Mouse (Mus musculus) forebrain, embryonic 15.5 days (tissue): ENCODE measurements at regions not wholly inside any gene's neighbourhood (a gene's known extent, or its start where the extent isn't known, plus 50 kb on each side); places are given as distances from the start of the nearest gene placed in this dataset.

Experiments
- ATAC-seq: fragments of 200-750 bp; cut with Nextera tagmentation; replicated peaks from 2 replicates; pipeline ENCODE4 v1.8.0; 2017; ENCODE audit warnings: mild to moderate bottlenecking, moderate TSS enrichment, moderate library complexity
- H3K27ac ChIP-seq: fragments of 300-500 bp; sonication (generic); replicated peaks from 2 replicates; pipeline ENCODE4 v1.5.1; 2015; ENCODE audit warnings: mild to moderate bottlenecking, inconsistent platforms
- H3K27me3 ChIP-seq: fragments of 300-500 bp; sonication (generic); 2 replicates; pipeline ENCODE4 v1.6.1; 2015; ENCODE audit warnings: inconsistent platforms
- H3K36me3 ChIP-seq: fragments of 300-500 bp; sonication (generic); 2 replicates; pipeline ENCODE4 v1.6.1; 2015; ENCODE audit warnings: mild to moderate bottlenecking, inconsistent platforms
- H3K4me1 ChIP-seq: fragments of 300-500 bp; sonication (generic); 2 replicates; pipeline ENCODE4 v1.6.1; 2015; ENCODE audit warnings: inconsistent platforms
- H3K4me2 ChIP-seq: fragments of 300-500 bp; sonication (generic); replicated peaks from 2 replicates; pipeline ENCODE4 v1.6.1; 2015; ENCODE audit warnings: mild to moderate bottlenecking, inconsistent platforms
- H3K4me3 ChIP-seq: fragments of 300-500 bp; sonication (generic); 2 replicates; pipeline ENCODE4 v1.5.1; 2015; ENCODE audit warnings: mild to moderate bottlenecking, inconsistent platforms
- H3K9ac ChIP-seq: fragments of 300-500 bp; sonication (generic); replicated peaks from 2 replicates; pipeline ENCODE4 v1.6.1; 2015; ENCODE audit warnings: mild to moderate bottlenecking, inconsistent platforms
- H3K9me3 ChIP-seq: fragments of 300-500 bp; sonication (generic); 2 replicates; pipeline ENCODE4 v1.6.1; 2016; ENCODE audit warnings: inconsistent platforms
- WGBS: fragments of 180-500 bp; shearing (Covaris S2); methylation state at CpG from one replicate; pipeline ENCODE4 v1.1.7; 2015; ENCODE audit warnings: mixed read lengths; 5-methylcytosine and 5-hydroxymethylcytosine counted together

DNA sequence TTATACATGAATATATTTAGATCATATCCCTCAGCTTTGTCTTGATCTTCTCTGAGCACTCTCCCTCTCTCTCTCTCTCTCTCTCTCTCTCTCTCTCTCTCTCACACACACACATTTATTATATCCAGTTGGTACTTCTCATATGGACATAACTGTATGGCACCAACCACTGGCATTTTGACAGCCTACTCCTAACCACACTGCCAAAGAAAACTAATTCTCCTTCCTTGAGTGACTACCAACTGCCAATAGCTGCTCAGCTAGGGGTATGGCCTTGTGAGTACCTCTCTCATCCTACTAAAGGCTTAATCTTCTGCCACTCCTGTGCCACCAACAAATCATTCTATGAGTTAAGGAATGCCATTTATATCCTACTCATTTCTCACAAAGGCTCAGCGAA is 127.2 kb upstream of the Ptchd4 start:
- Histone ChIP-seq H3K9ac (no peak overlapping the region), H3K9me3 (no peaks in the 10 kb centered on the region), H3K27ac (no peak overlapping the region), H3K4me1 (no peaks in the 10 kb centered on the region), H3K4me2 (no peak overlapping the region), H3K27me3 (no peaks in the 10 kb centered on the region), H3K4me3 (no peak overlapping the region), H3K36me3 (no peaks in the 10 kb centered on the region)
- ATAC-seq, result no peak
- WGBS, result 98% methylated on average over 1 of the region's 1 CpGs

DNA sequence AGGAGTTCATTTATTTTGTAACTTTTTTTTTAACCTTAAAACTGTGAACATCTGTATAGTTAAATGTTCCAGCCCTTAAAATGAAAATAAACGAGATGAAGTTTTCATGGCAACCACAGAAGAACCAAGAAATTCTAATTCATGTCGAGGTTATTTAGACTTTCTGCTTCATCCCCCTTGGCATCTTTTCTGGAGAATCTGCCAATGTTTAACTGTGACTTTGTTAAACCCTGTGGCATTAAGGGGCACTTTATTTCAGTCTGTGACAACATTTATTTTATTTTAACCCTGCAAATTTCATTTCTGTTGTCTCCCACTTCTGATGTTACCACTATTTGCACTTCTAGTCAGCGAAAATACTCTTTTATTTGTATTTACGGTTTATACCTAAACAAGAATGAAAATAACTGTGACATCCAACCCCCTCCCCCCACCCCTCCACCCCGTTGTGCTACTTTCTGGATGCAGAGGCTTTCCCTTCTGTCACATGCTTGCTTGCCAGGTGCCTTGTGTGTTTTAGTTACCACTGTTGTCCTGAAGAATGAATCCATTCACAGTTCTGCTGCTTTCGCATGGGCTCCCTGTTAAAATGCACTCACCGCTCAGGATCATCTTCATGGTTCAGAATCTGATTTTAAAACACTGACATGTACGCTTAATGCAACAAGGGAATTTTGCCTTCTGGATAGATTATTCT is 125.4 kb upstream of the Ptchd4 start:
- Histone ChIP-seq H3K27ac (no peak overlapping the region), H3K4me1 (no peaks in the 10 kb centered on the region), H3K36me3 (no peaks in the 10 kb centered on the region), H3K4me2 (no peak overlapping the region), H3K9ac (no peak overlapping the region), H3K9me3 (no peaks in the 10 kb centered on the region), H3K27me3 (no peaks in the 10 kb centered on the region), H3K4me3 (no peak overlapping the region)
- no peak for ATAC-seq
- WGBS, result 66% methylated on average over 8 of the region's 8 CpGs
